Mouse (Mus musculus) urinary bladder, postnatal 25 days (tissue): ENCODE results near the gene Ppp1r12b.
A peak's percentile ranks its signal among the peaks of the same experiment; 100 is the strongest.

Source experiments
- DNase-seq: peaks from one replicate; pipeline ENCODE4 v3.0.0; 2022; ENCODE audit warnings: low spot score

Gene Ppp1r12b

GRCm38 (mm10) chr1:134955637-134956176 lies at the start of gene Ppp1r12b:
Gene Ppp1r12b, minus strand, starts transcription at chr1:134955942.
- peak; percentile 85 for DNase-seq

GRCm38 (mm10) chr1:135003346-135003745 lies 47.6 kb upstream of the Ppp1r12b start:
- DNase-seq = no peak

GRCm38 (mm10) chr1:135000527-135000926 lies 44.8 kb upstream of the Ppp1r12b start:
- no peak for DNase-seq

- DNase-seq = no peak
Measured at GRCm38 (mm10) chr1:134998231-134998630, 42.5 kb upstream of the Ppp1r12b start.

GRCm38 (mm10) chr1:134997568-134997967 lies 41.8 kb upstream of the Ppp1r12b start:
- no peak for DNase-seq

GRCm38 (mm10) chr1:134996471-134996870 lies 40.7 kb upstream of the Ppp1r12b start:
- DNase-seq = no peak

GRCm38 (mm10) chr1:134995954-134996353 lies 40.2 kb upstream of the Ppp1r12b start:
- peak; percentile 14 for DNase-seq

- DNase-seq = no peak
Measured at GRCm38 (mm10) chr1:134995437-134995836, 39.7 kb upstream of the Ppp1r12b start.

GRCm38 (mm10) chr1:134994739-134995138 lies 39.0 kb upstream of the Ppp1r12b start:
- DNase-seq = no peak

- no peak for DNase-seq
Measured at GRCm38 (mm10) chr1:134992046-134992645, 36.4 kb upstream of the Ppp1r12b start.

GRCm38 (mm10) chr1:134989372-134989771 lies 33.6 kb upstream of the Ppp1r12b start:
- peak; percentile 65 for DNase-seq

- DNase-seq = no peak
Measured at GRCm38 (mm10) chr1:134987962-134988341, 32.2 kb upstream of the Ppp1r12b start.

- DNase-seq = peak; percentile 28
Measured at GRCm38 (mm10) chr1:134987173-134987961, 31.6 kb upstream of the Ppp1r12b start.

GRCm38 (mm10) chr1:134972920-134973319 lies 17.2 kb upstream of the Ppp1r12b start:
- DNase-seq = no peak

GRCm38 (mm10) chr1:134965430-134965829 lies 9.7 kb upstream of the Ppp1r12b start:
- DNase-seq = no peak

GRCm38 (mm10) chr1:134962821-134963220 lies 7.1 kb upstream of the Ppp1r12b start:
- DNase-seq = no peak

- DNase-seq = peak; percentile 89
Measured at GRCm38 (mm10) chr1:134962053-134962803, 6.5 kb upstream of the Ppp1r12b start, which contains the start of gene Ube2t. Gene Ube2t, plus strand, starts transcription at chr1:134962565.

GRCm38 (mm10) chr1:134960634-134961033 lies 4.9 kb upstream of the Ppp1r12b start:
- DNase-seq = no peak

- no peak for DNase-seq
Measured at GRCm38 (mm10) chr1:134955050-134955636, 599 bp downstream of the Ppp1r12b start.

GRCm38 (mm10) chr1:134949946-134950345 lies 5.8 kb downstream of the Ppp1r12b start:
- DNase-seq = no peak

- DNase-seq = no peak
Measured at GRCm38 (mm10) chr1:134947590-134947989, 8.2 kb downstream of the Ppp1r12b start.

GRCm38 (mm10) chr1:134942898-134943297 lies 12.8 kb downstream of the Ppp1r12b start:
- DNase-seq = no peak
